Mouse (Mus musculus) adrenal gland, adult 2 months (tissue): ENCODE measurements around the gene Pik3c2b. TPM values are rescaled to one million over a fixed set of nuclear protein-coding genes. Genes with fewer than 3 reads are reported as not detected.

Experiments
- DNase-seq: peaks from one replicate; pipeline ENCODE4 v3.0.0; 2021
- polyA plus RNA-seq: library from polyadenylated mRNA; depleted of rRNA; stranded (reverse); fragments of >200 nt; gene quantifications from 2 replicates; pipeline ENCODE4 v1.2.3, GENCODE M21; 2012
- total RNA-seq, 2 experiments: library from RNA; stranded (reverse); gene quantifications; 2 replicates each; pipeline ENCODE4 v1.2.3; 2021

Pik3c2b gene
- total and polyA plus RNA-seq, 3 experiments: 4.6 to 7.2 (median 6.5) TPM

- DNase-seq: peak; percentile 40
Measured at GRCm38 (mm10) chr1:133073327-133073856, 27.9 kb downstream of the Pik3c2b start.

DNA sequence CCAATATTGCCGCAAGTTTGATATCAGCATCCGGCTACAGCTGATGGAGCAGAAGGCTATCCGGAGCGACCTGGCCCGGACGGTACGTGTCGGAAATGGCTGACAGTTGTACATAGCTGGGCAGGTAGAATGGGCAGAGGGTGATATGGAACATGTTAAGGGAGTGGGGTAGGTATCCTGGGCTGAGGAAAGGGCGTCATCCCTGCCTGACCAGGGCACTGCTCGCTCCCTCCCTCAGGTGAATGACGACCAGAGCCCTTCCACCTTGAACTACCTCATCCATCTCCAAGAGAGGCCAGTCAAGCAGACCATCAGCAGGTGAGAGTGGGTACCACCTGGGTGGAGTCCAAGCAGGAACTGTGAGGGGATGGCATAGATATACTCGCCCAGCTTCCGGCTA is 29.1 kb downstream of the Pik3c2b start:
- no peak for DNase-seq

DNA sequence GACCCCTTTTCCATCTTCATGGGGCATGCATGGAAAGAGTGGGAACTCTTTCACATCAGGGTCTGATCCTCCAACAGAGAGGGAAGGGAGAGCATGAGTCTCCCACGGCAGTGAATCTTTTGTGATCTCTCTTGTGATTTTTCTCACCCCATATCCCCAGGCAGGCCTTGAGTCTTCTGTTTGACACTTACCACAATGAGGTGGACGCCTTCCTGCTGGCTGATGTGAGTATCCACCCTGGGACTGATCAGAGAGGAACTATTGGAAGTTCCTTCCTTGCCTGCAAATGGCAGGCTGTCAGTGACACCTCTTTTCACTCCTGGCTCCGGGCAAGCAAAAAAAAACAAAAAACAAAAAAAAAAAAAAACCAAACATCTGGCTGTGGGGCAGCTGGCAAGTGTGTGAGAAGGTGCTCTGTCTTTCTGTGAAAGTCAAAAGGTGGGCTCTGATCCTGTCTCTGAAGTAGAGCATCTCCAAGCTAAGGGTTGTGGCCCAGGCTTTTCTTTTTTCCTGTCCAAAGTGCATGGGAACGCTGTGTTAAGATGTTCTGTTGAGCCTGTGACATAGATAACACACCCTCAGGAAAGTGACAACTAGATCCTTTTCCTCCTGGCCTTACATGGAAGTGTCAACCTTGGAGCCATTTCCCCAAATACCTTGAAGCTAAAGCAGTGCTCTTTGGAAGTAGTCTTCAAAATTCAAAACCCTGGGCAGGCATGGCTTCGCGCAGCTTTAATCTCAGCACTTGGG is 30.4 kb downstream of the Pik3c2b start:
- DNase-seq: no peak

DNA sequence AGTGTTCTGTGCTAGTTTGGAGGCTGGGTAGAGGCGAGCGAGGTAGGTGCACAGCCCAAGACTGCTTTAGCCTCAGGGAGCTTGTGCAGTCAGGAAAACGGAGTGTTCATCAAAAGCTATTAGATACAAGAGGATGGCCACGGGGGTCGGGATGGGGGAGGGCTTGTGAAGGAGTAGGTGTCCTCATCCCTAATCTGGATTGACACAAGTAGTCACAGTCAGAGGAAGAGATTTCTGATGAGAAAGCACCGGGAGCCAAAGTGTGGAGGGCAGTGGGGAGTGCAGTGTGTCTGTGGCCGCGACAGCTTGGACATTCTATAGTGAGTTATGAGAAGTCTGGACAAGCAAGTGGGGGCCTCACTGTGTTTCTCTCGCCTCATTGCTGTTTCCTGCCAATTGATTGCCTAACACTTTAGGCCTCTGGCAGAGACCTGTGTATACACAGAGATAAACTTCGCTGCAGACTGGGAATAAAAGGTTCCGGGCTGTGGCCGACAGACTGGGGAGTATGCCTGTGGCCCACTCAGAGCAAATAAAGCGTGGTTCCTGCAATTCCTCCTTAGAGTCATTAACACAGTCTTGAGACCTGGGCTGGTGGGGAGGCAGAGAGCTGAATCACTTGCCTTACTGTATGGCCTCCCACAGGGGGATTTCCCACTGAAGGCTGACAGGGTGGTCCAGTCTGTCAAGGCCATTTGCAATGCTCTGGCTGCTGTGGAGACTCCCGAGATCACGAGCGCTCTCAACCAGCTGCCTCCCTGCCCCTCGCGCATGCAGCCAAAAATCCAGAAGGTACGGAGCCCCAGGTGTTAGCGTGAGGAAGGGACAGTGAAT is 31.4 kb downstream of the Pik3c2b start:
- no peak for DNase-seq

DNA sequence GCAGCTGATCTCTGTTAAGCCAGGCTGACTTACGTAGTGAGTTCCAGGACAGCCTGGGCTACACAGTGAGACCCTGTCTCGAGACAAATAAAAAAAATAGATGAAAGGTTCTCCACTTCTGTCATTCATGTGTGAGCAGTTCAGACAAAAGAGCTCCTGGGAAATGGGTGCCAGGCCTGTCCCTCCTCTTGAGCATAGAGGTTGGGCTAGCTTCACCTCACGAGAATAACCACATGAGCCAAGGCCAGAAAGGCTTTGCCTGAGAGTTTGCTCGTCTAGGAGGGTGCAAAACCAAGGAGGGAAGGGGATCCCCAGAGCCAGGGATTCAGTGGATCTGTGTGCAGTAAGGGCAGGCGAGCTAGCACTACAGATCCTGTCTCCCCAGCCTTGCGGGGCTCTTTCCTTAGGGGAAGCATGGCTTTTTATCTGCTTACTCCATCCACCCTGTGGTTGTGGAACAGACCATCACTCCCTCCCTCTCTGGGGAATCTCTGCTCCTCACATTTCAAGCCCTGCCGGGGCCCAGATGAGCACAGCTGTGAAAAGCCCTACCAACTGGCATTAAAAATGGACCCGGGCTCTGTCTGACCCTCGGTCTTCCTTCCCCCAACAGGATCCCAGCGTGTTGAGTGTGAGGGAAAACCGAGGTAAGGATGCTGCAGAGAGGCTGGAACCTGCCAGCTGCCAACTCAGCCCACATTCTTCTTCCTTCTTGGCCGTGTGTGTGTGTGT is 32.3 kb downstream of the Pik3c2b start:
- no peak for DNase-seq

- DNase-seq: no peak
Measured at GRCm38 (mm10) chr1:133078338-133078727, 32.9 kb downstream of the Pik3c2b start.

GRCm38 (mm10) chr1:133079509-133079908 is 34.0 kb downstream of the Pik3c2b start:
- DNase-seq: no peak

GRCm38 (mm10) chr1:133080079-133080561 is 34.7 kb downstream of the Pik3c2b start:
- no peak for DNase-seq

GRCm38 (mm10) chr1:133080717-133081116 is 35.2 kb downstream of the Pik3c2b start:
- DNase-seq: no peak

GRCm38 (mm10) chr1:133083003-133083546 is 37.6 kb downstream of the Pik3c2b start:
- no peak for DNase-seq

GRCm38 (mm10) chr1:133083942-133084625 is 38.6 kb downstream of the Pik3c2b start:
- no peak for DNase-seq

- DNase-seq: no peak
Measured at GRCm38 (mm10) chr1:133084708-133085416, 39.4 kb downstream of the Pik3c2b start.

DNA sequence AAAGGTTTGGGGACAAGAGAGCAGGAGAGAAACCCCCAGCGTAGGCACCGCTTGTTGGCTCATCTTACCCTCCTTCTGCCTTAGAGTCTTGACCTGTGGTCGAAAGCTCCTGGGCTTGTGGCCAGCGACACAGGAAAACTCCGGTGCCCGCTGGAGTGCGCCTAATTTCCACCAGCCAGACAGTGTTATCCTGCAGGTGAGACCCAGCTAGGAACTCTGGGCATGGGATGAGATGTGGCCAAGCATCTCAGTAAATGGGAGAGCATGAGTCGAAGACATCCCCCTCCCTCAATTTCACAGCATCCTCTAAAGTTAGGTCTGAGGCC is 39.9 kb downstream of the Pik3c2b start:
- no peak for DNase-seq

- DNase-seq: no peak
Measured at GRCm38 (mm10) chr1:133086804-133087203, 41.3 kb downstream of the Pik3c2b start.

GRCm38 (mm10) chr1:133087206-133087905 is 41.9 kb downstream of the Pik3c2b start:
- DNase-seq: peak; percentile 63

- DNase-seq: no peak
Measured at GRCm38 (mm10) chr1:133088196-133088595, 42.7 kb downstream of the Pik3c2b start.

DNA sequence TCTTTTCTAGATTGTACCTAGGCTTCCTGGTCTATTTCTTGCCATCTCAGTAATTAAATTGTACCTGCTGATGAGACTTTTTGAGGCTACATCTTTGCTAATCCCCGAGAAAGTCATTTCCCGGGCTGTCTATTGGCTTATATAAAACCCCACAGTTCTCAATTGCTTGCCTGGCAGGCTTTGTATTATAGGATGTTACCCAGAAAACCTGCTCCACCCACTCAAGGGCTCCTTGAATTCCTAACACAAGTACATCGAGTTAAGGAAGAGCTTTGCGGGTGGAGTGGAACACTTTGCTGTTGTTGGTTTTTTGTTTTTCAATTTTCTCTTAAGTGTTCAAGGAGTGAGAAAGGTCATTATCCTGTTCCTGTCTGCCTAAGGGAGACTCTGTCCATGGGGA is 43.9 kb downstream of the Pik3c2b start:
- no peak for DNase-seq

DNA sequence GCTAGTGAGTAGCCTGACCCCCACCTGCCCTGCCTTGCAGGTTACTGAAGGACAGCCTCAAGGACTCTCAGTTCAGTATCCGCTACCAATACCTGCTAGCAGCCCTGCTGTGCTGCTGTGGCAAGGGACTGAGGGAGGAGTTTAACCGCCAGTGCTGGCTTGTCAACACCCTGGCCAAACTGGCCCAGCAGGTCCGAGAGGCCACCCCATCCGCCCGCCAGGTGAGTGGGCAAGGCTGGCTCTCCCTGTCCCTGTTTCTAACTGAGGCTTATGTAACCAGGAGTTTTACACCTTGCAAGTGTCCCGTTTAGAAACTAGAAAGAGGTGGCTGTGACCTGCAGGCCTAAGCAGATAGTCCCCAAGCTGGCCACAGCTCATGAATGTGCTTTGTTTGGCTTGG is 45.2 kb downstream of the Pik3c2b start:
- DNase-seq: no peak

DNA sequence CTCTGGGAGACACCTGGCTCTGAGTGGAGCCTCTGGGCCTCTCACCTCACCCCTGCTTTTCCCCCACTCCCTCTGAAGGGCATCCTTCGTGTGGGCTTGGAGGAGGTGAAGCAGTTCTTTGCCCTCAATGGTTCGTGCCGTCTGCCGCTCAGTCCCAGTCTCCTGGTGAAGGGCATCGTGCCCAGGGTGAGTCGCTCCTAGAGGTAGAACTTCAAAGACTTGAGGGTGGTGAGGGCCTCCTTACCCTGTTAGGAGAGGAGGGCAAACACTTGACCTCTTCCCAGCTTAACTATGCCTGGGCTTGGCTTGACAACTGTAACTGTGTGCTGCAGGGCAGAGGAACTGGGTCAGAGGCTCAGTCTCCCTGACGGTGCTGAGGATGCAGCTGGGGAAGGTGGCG is 46.0 kb downstream of the Pik3c2b start:
- DNase-seq: no peak

DNA sequence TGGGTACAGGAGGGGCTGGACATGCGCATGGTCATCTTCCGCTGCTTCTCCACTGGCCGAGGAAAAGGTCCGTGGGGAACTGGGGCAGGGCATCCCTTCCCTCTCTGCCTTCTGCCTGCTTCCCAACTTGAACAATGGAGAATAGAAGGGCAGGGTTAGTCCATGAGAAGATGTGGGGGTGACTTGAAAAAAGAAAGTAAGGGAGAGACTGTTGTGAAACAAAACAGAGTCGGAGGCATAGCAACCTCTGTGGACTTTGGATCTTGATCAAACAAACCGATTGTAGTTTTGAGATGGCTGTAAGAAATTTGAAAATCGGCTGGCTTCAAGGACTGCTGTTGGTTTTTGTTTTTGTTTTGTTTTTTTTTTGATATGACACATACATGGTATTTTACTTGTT is 48.3 kb downstream of the Pik3c2b start:
- DNase-seq: no peak
